Comparison of ENCODE assay signal across 9 mouse cellular contexts in genomic region chr17:9756675-9757074, GRCm38 (mm10).
DNase-seq lines count a peak whose midpoint lies in the region; ATAC-seq lines count a peak whose summit lies in the region.
"Had no signal": no experiment of that assay in that cellular context is flagged by ENCODE, and none has a peak within 500 bp of the region (broad histone marks: within the 10 kb centered on the region; RNA-seq: fewer than 3 reads in every experiment).

No protein-coding gene starts in this region.

- H3K27me3 ChIP-seq in forebrain, embryonic 10.5 days (ENCODE audit: poor library complexity, severe bottlenecking): peaks cover 20% of the 10 kb centered on the region
- no peaks in the 10 kb centered on the region for H3K27me3 ChIP-seq in forebrain, embryonic 13.5 days
- no peaks in the 10 kb centered on the region for H3K27me3 ChIP-seq in neural tube, embryonic 13.5 days
- H3K27me3 ChIP-seq: liver, embryonic 15.5 days had no signal

- no peaks in the 10 kb centered on the region for H3K9me3 ChIP-seq in forebrain, embryonic 10.5 days
- no peaks in the 10 kb centered on the region for H3K9me3 ChIP-seq in forebrain, embryonic 13.5 days (replicated peaks)
- no peaks in the 10 kb centered on the region for H3K9me3 ChIP-seq in neural tube, embryonic 13.5 days
- H3K9me3 ChIP-seq: liver, embryonic 15.5 days had no signal

- ATAC-seq in forebrain, embryonic 13.5 days: no peak
- no peak for ATAC-seq in neural tube, embryonic 13.5 days (ENCODE audit: low read depth)
- ATAC-seq in erythroblast, adult 5-6 weeks (replicated peaks; ENCODE audit: low FRiP score, poor library complexity, severe bottlenecking): no peak

- H3K4me1 ChIP-seq in forebrain, embryonic 10.5 days: peaks cover 38% of the 10 kb centered on the region
- H3K4me1 ChIP-seq in forebrain, embryonic 13.5 days: peaks cover 29% of the 10 kb centered on the region
- H3K4me1 ChIP-seq in neural tube, embryonic 13.5 days (replicated peaks): peaks cover 29% of the 10 kb centered on the region
- H3K4me1 ChIP-seq: liver, embryonic 15.5 days had no signal

- no peaks in the 10 kb centered on the region for H3K36me3 ChIP-seq in forebrain, embryonic 10.5 days (replicated peaks)
- no peaks in the 10 kb centered on the region for H3K36me3 ChIP-seq in forebrain, embryonic 13.5 days (ENCODE audit: poor library complexity, severe bottlenecking)
- H3K36me3 ChIP-seq in neural tube, embryonic 13.5 days: no peaks in the 10 kb centered on the region
- H3K36me3 ChIP-seq: liver, embryonic 15.5 days had no signal

- H3K27ac ChIP-seq in forebrain, embryonic 10.5 days: peak overlapping the region; percentile 66
- no peak overlapping the region for H3K27ac ChIP-seq in forebrain, embryonic 13.5 days
- peak overlapping the region; percentile 39 for H3K27ac ChIP-seq in neural tube, embryonic 13.5 days (replicated peaks)
- H3K27ac ChIP-seq: liver, embryonic 15.5 days had no signal

- 85% methylated on average over 12 of the region's 12 CpGs for WGBS in forebrain, embryonic 10.5 days
- 84% methylated on average over 12 of the region's 12 CpGs for WGBS in forebrain, embryonic 13.5 days
- 76% methylated on average over 12 of the region's 12 CpGs for WGBS in neural tube, embryonic 13.5 days

- H3K4me3 ChIP-seq in forebrain, embryonic 10.5 days: no peak overlapping the region
- no peak overlapping the region for H3K4me3 ChIP-seq in forebrain, embryonic 13.5 days
- H3K4me3 ChIP-seq in neural tube, embryonic 13.5 days: no peak overlapping the region
- H3K4me3 ChIP-seq: liver, embryonic 15.5 days had no signal

- H3K9ac ChIP-seq in forebrain, embryonic 13.5 days: no peak overlapping the region
- H3K9ac ChIP-seq in neural tube, embryonic 13.5 days: no peak overlapping the region
- H3K9ac ChIP-seq: liver, embryonic 15.5 days had no signal

- H3K4me2 ChIP-seq in forebrain, embryonic 13.5 days: no peak overlapping the region
- no peak overlapping the region for H3K4me2 ChIP-seq in neural tube, embryonic 13.5 days
- H3K4me2 ChIP-seq: liver, embryonic 15.5 days had no signal

- DNase-seq in forebrain, embryonic 10.5 days (ENCODE audit: extremely low spot score, low spot score): no peak
- DNase-seq in neural tube, embryonic 10.5 days (ENCODE audit: extremely low spot score, low spot score): no peak
- DNase-seq in lung, adult 18-20 months: peak; percentile 37 to 55
- DNase-seq in layer of hippocampus, adult 9-10 months (ENCODE audit: low spot score): no peak
- DNase-seq in right cerebral cortex, postnatal 10 days (ENCODE audit: low spot score in 2 of 2): no peak

Comparison
In these comparisons a context has a peak if more than half of its experiments do, and no peak if none do; other contexts are left out.
1. DNase-seq: peak in lung, adult 18-20 months (2 of 2); none in forebrain, embryonic 10.5 days (single experiment), neural tube, embryonic 10.5 days (single experiment), layer of hippocampus, adult 9-10 months (single experiment) and right cerebral cortex, postnatal 10 days (0 of 2).